Mouse (Mus musculus) midbrain, postnatal 0 days (tissue): ENCODE results near the gene Asb4. TPM values are rescaled to one million over a fixed set of nuclear protein-coding genes. Genes with fewer than 3 reads are reported as not detected.

Source experiments
- ATAC-seq: fragments of 200-750 bp; cut with Nextera tagmentation; 2 replicates; pipeline ENCODE4 v1.8.0; 2017; ENCODE audit warnings: moderate number of reproducible peaks, mild to moderate bottlenecking, moderate TSS enrichment, moderate library complexity; ENCODE audit not compliant: low FRiP score
- DNase-seq: peaks from one replicate; pipeline ENCODE4 v3.0.0-alpha.2; 2015; ENCODE audit warnings: low spot score
- H3K27ac ChIP-seq: fragments of 300-500 bp; sonication (generic); 2 replicates; pipeline ENCODE4 v1.5.1; 2014; ENCODE audit warnings: low read depth, mild to moderate bottlenecking, low read length, mixed read lengths
- H3K27me3 ChIP-seq: fragments of 300-500 bp; sonication (generic); 2 replicates; pipeline ENCODE4 v1.6.1; 2014; ENCODE audit warnings: low read length, control low read depth, mixed read lengths; ENCODE audit not compliant: insufficient read depth
- H3K36me3 ChIP-seq: fragments of 300-500 bp; sonication (generic); 2 replicates; pipeline ENCODE4 v1.6.1; 2014; ENCODE audit warnings: low read length, control low read depth, mixed read lengths; ENCODE audit not compliant: insufficient read depth
- H3K4me1 ChIP-seq: fragments of 300-500 bp; sonication (generic); 2 replicates; pipeline ENCODE4 v1.6.1; 2014; ENCODE audit warnings: mild to moderate bottlenecking, control low read depth, antibody characterized with exemption, low read length, mixed read lengths; ENCODE audit not compliant: insufficient read depth
- H3K4me2 ChIP-seq: fragments of 300-500 bp; sonication (generic); 2 replicates; pipeline ENCODE4 v1.6.1; 2014; ENCODE audit warnings: low read depth, mild to moderate bottlenecking, low read length, mixed read lengths; ENCODE audit not compliant: poor library complexity, severe bottlenecking
- H3K4me3 ChIP-seq: fragments of 300-500 bp; sonication (generic); 2 replicates; pipeline ENCODE4 v1.5.1; 2014; ENCODE audit warnings: low read depth, mild to moderate bottlenecking, low read length, moderate library complexity
- H3K9ac ChIP-seq: fragments of 300-500 bp; sonication (generic); replicated peaks from 2 replicates; pipeline ENCODE4 v1.6.1; 2014; ENCODE audit warnings: mild to moderate bottlenecking, low read length, moderate library complexity, mixed read lengths; ENCODE audit not compliant: poor library complexity, severe bottlenecking
- H3K9me3 ChIP-seq: fragments of 300-500 bp; sonication (generic); 2 replicates; pipeline ENCODE4 v1.6.1; 2016; ENCODE audit warnings: low read length, control low read depth
- CTCF ChIP-seq: IDR thresholded peaks from 2 replicates; pipeline ENCODE4 v1.5.1; 2016; ENCODE audit warnings: antibody characterized with exemption, mild to moderate bottlenecking
- WGBS: fragments of 180-500 bp; shearing (Covaris S2); extraction: QIAGEN DNeasy Blood & Tissue Kit; methylation state at CpG from one replicate; pipeline ENCODE4 v1.1.7; 2014; 5-methylcytosine and 5-hydroxymethylcytosine counted together
- polyA plus RNA-seq: library from polyadenylated mRNA; unstranded; fragments of >200 nt; fragmentation: Nextera tagmentation; extraction: Ambion mirVana; gene quantifications from 2 replicates; pipeline ENCODE4 v1.2.1, GENCODE M21; 2015
- total RNA-seq: library from RNA; depleted of rRNA; stranded (reverse); fragments of >200 nt; gene quantifications from 2 replicates; pipeline ENCODE4 v1.2.3, GENCODE M21; 2014

The Asb4 gene
- total and polyA plus RNA-seq, 2 experiments from 2014 or later = 9.7 to 23.0 TPM

- H3K27ac ChIP-seq = no peak overlapping the region
Observed at GRCm38 (mm10) chr6:5357873-5358272, 25.3 kb upstream of the Asb4 start.

DNA sequence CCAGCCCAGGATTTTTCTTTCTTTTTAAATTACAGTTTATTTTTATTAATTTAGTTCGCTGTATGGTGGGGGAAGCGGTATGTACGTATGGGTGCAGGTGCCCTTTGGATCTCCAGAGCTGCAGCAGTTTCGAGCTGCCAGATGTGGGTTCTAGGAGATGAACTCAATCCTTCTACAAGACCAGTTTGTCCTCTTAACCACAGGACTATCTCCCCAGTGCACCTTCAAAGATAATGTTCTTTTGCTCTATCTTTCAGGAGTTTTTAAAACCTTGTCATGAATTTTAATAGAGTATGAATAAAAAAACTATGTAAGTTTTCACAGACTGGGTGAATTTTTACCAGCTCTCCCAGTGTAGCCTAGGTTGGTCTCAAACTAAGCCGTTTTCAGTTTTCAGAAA, 22.8 kb upstream of the Asb4 start:
- WGBS = 91% methylated on average over 5 of the region's 5 CpGs

More at GRCm38 (mm10) chr6:5357873-5358272, 25.3 kb upstream of the Asb4 start:
- ATAC-seq = no peak
- no peak for DNase-seq
- TF ChIP-seq CTCF = no peak
- Histone ChIP-seq H3K4me1 (no peaks in the 10 kb centered on the region), H3K9me3 (no peaks in the 10 kb centered on the region), H3K4me2 (no peak overlapping the region), H3K9ac (no peak overlapping the region), H3K36me3 (no peaks in the 10 kb centered on the region), H3K27me3 (no peaks in the 10 kb centered on the region), H3K4me3 (no peak overlapping the region)

GRCm38 (mm10) chr6:5361987-5362386, 21.2 kb upstream of the Asb4 start:
- no peak for TF ChIP-seq CTCF
- DNase-seq = no peak
- no peaks in the 10 kb centered on the region for H3K27me3 ChIP-seq
- no peak overlapping the region for H3K4me2 ChIP-seq
- no peak overlapping the region for H3K9ac ChIP-seq
- no peak overlapping the region for H3K27ac ChIP-seq
- no peaks in the 10 kb centered on the region for H3K4me1 ChIP-seq
- no peak for ATAC-seq
- H3K9me3 ChIP-seq = no peaks in the 10 kb centered on the region
- no peaks in the 10 kb centered on the region for H3K36me3 ChIP-seq
- WGBS = 84% methylated on average over 6 of the region's 6 CpGs
- H3K4me3 ChIP-seq = no peak overlapping the region

More for the DNA sequence above, 22.8 kb upstream of the Asb4 start:
- TF ChIP-seq CTCF = no peak
- Histone ChIP-seq H3K9ac (no peak overlapping the region), H3K27ac (no peak overlapping the region), H3K27me3 (no peaks in the 10 kb centered on the region), H3K4me1 (no peaks in the 10 kb centered on the region), H3K9me3 (no peaks in the 10 kb centered on the region), H3K4me2 (no peak overlapping the region), H3K36me3 (no peaks in the 10 kb centered on the region), H3K4me3 (no peak overlapping the region)
- ATAC-seq = no peak
- DNase-seq = no peak

DNA sequence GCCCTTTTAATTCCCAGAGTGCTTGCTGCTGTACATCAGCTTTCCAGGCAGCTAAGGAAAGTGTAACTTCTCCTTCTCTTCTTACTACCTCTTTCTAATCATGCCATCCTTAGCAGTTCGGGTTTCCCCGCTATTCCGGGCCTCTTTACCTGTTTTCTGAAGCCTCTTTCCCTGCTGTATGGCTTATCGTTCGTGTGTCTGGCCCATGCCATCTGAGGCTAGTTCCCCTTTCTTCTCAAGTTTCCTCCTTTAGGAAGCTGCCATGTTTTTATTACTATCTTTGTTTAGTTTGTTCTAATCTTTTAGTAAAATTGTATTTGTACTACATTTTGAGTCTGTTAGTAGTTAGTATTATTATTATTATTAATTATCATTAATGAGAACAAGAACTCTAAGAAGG, 17.3 kb upstream of the Asb4 start:
- DNase-seq = no peak
- Histone ChIP-seq H3K4me2 (no peak overlapping the region), H3K9ac (no peak overlapping the region), H3K9me3 (no peaks in the 10 kb centered on the region), H3K4me1 (no peaks in the 10 kb centered on the region), H3K27ac (no peak overlapping the region), H3K27me3 (no peaks in the 10 kb centered on the region), H3K36me3 (no peaks in the 10 kb centered on the region), H3K4me3 (no peak overlapping the region)
- no peak for TF ChIP-seq CTCF
- 90% methylated on average over 5 of the region's 5 CpGs for WGBS
- ATAC-seq = no peak

GRCm38 (mm10) chr6:5376884-5377283, 6.3 kb upstream of the Asb4 start:
- no peaks in the 10 kb centered on the region for H3K36me3 ChIP-seq
- no peak for TF ChIP-seq CTCF
- no peaks in the 10 kb centered on the region for H3K9me3 ChIP-seq
- H3K9ac ChIP-seq = no peak overlapping the region
- ATAC-seq = no peak
- no peak overlapping the region for H3K4me2 ChIP-seq
- H3K4me3 ChIP-seq = no peak overlapping the region
- peaks cover 3% of the 10 kb centered on the region; the same call in 1 of the 2 replicates for H3K4me1 ChIP-seq
- no peak for DNase-seq
- no peak overlapping the region for H3K27ac ChIP-seq
- 71% methylated on average over 4 of the region's 4 CpGs for WGBS
- no peaks in the 10 kb centered on the region for H3K27me3 ChIP-seq

- Histone ChIP-seq H3K4me2 (no peak overlapping the region), H3K4me3 (no peak overlapping the region), H3K27ac (no peak overlapping the region), H3K9me3 (no peaks in the 10 kb centered on the region), H3K4me1 (peaks cover 9% of the 10 kb centered on the region; the same call in 1 of the 2 replicates), H3K27me3 (no peaks in the 10 kb centered on the region), H3K36me3 (no peaks in the 10 kb centered on the region), H3K9ac (no peak overlapping the region)
- WGBS = 77% methylated on average over 3 of the region's 3 CpGs
- DNase-seq (no peak), ATAC-seq (no peak)
- no peak for TF ChIP-seq CTCF
Observed at GRCm38 (mm10) chr6:5379048-5379447, 4.1 kb upstream of the Asb4 start.
